Mouse (Mus musculus): ENCODE results near the gene Gm16503.
"Not testable (repeated sequence)": the region's sequence is repeated elsewhere in the genome, so short reads cannot be mapped to it uniquely, and the experiment has no call there.

The Gm16503 gene

DNA sequence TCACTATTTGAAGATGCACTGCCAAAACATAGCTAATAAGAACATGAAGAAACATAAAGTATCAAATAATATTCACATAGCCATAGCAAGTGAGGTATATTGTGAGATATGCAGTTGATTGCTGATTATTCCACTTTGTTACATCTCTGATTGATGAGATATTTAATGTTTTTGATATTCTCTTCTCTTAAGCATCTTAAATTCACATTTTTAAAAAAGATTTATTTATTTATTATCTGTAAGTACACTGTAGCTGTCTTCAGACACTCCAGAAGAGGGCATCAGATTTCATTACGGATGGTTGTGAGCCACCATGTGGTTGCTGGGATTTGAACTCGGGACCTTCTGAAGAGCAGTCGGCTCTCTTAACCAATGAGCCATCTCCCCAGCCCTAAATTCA lies at the start of gene Gm16503:
TSS of gene Gm16503 (plus strand) at position 301 of the 400 bp plus-strand sequence.
- not testable (repeated sequence) for DNase-seq

DNA sequence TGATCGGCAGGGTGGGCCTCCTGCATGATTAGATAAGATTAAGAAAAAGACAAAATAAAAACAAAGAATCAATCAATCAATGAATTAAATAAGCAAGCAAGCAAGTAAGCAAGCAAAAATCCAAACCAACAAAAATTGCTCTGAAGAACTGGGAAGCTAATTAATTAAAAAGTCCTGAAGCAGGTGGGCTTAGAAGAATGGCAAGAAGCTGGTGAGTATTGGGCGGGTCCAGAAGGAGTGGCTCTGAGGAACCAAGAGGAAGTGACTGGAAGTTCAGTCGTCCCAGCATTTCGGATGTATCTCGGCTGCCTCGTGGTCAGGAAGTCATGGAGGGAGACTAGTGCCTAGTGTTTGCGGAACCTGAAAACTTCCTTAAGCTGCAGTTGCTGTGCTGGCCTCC lies 47.9 kb upstream of the Gm16503 start, which contains the start of gene Zfp982:
TSS of gene Zfp982 (plus strand) at position 301 of the 400 bp plus-strand sequence.
- DNase-seq: not testable (repeated sequence)

- not testable (repeated sequence) for DNase-seq
Measured at GRCm38 (mm10) chr4:147498772-147499613, 41.0 kb upstream of the Gm16503 start.

DNA sequence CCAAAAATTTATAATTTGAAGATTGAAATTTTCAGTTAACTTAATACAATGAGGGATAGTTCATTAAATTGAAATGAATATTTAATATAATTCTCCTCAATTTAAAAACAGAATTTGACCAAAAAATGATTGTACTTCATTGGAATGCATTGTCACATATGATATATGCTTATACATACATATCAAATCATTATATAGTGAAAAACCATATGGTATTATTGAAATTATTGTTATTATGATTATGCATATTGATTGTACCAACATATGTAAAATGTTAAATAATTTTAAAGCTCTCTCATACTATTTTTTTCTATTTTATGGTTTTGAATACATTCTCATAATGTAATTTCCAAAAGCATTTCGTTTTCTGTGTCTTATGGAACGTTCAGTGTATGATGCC lies 30.8 kb upstream of the Gm16503 start:
- no peak for DNase-seq

DNA sequence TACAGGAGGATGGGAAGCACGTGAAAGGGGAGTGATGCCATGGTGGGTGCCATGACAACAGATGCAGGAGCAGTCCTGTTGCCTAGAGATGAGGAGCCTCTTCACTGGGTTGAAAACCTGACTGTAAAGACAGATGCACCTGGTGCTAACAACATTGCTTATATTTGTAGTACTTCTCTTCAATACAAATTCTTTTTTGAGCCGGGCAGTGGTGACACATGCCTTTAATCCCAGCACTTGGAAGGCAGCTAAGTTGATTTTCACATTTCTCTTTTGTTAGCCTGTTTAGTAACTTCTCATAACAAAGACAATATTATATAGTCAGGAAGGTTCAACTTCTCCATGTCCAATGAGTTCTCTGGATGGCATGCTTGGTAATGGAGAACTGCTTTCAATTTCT lies 21.0 kb upstream of the Gm16503 start:
- DNase-seq: no peak

- DNase-seq: no peak
Measured at GRCm38 (mm10) chr4:147520100-147520499, 19.9 kb upstream of the Gm16503 start.

DNA sequence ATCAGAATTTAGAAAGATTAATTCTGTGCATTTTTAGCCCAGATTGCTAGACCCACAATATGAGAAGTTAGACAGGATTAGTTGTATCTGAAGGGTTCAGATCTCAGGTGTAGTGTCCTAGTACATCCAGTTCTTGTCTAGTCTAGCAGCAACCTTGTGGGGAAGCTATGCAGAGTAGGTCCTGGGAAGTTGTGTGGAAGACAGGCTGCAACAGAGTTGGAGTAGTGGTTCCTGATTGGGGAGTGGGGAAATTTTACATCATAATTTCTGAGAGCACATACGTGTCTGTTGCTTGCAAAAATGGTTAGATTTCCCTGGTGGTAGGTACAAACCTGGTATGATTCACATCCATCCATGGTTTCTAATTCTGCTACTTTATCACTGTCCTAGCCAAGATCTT lies 14.9 kb upstream of the Gm16503 start:
- no peak for DNase-seq

DNA sequence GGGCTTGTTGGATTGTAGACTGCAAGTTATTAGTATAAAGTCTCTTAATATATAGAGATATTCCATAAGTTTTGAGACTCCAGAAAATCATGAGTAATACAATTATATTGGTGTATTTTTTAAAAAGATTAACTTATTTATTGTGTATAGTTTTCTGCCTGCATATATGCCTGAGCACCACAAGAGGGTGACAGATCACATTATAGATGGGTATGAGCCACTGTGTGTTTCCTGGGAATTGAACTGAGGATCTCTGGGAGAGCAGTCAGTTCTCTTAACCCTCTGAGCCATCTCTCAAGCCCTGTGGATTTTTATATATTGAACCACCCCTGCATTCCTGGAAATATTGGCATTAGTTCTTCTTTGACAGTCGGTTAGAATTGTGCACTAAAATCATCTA lies 9.7 kb upstream of the Gm16503 start:
- DNase-seq: no peak

DNA sequence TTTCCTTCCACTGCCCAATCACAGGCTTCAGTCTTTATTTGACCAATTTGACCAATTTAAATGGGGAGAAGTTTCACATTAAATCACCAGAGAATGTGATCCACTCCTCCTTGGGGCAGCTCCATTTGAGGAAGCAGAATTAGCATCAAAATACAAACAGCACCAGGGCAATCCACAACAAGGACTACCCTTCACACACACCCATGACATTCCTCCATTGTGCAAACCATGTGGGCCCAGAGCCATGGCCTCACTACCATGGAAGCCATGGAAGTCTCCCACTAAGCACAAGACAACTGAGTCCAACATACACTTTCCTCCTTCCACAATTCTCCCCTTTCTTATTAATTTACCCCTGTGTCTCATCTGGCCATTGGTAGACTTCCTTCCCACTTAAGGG lies 4.1 kb upstream of the Gm16503 start:
- DNase-seq: not testable (repeated sequence)

- no peak for DNase-seq
Measured at GRCm38 (mm10) chr4:147537702-147538101, 2.3 kb upstream of the Gm16503 start.

DNA sequence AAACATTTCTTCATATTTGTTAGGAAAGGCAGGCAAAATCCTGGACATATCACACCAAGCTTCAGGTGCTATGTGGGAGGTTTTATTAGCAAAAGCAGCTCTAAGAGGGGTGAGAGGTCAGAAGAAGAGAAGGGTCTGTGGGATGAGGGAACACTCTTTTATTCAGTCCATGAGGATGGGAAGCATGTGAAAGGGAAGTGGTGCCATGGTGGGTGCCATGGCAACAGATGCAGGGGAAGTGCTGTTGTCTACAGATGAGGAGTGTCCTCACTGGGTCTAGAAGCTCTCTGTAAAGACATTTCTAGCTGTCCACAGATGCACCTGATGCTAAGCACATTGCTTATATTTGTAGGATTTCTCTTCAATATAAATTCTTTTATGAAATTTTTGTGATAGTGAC lies 1.1 kb downstream of the Gm16503 start:
- DNase-seq: no peak

DNA sequence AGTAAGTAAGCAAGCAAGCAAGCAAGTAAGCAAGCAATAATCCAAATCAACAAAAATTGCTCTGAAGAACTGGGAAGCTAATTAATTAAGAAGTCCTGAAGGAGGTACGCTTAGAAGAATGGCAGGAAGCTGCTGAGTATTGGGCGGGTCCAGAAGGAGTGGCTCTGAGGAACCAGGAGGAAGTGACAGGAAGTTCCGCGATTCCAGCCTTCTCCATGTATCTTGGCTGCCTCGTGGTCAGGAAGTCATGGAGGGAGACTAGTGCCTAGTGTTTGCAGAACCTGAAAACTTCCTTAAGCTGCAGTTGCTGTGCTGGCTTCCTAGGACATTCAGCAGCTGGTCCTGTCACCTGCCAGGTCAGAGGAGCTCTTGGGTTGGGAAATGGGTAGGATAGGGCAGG lies 13.1 kb downstream of the Gm16503 start, which contains the start of gene Zfp985:
TSS of gene Zfp985 (plus strand) at position 207 of the 400 bp plus-strand sequence.
- DNase-seq: not testable (repeated sequence)

- DNase-seq: not testable (repeated sequence)
Measured at GRCm38 (mm10) chr4:147554361-147554760, 14.3 kb downstream of the Gm16503 start.

DNA sequence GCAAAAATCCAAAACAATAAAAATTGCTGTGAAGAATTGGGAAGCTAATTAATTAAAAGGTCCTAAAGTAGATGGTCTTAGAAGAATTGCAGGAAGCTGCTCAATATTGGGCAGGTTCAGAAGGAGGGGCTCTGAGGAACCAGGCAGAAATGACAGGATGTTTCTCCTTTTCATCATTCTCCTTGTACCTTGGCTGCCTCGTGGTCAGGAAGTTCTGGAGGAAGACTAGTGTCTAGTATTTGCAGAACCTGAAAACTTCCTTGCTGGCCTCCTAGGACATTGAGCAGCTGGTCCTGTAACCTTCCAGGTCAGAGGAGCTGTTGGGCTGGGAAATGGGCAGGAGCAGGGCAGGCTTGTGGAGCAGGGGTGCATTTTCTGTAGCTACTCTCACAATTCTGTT lies 16.9 kb downstream of the Gm16503 start:
- not testable (repeated sequence) for DNase-seq

DNA sequence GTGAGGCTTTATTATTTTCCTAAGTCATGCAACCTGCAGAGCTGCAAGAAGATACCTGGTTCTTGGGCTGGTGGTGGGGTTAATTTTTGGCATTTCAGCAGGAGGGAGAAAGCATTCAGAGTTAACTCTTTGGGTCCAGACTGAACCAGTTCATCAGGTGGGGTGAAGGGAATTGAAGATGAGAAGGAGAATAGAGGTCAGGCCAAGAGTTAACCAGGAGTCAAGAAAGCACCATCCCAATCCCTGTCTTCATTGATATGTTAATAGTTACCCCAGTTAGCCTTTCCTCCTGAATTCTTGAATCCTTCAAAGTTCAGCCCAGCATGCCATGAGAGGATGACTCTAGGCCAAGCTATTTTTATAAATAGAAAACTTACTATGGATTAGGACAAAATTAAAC lies 18.0 kb downstream of the Gm16503 start:
- DNase-seq: not testable (repeated sequence)

DNA sequence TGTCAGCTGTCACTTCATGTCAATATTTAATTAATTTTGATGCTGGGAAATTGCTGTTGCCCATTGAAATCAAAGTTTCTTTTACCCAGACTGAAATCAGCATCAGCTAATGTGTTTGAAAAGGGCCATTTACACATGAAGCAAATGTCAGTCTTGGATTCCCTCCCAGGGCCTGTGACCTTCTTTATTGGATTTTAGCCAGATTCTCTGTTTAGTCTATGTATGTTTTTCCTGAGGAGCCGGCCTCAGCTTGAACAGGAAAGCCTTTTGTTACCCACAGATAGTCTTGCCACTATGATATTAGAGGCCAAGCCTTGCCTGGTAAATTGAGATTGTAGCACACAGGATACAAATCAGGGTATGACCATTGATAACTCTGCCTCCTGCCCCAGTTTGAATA lies 19.1 kb downstream of the Gm16503 start:
- not testable (repeated sequence) for DNase-seq

DNA sequence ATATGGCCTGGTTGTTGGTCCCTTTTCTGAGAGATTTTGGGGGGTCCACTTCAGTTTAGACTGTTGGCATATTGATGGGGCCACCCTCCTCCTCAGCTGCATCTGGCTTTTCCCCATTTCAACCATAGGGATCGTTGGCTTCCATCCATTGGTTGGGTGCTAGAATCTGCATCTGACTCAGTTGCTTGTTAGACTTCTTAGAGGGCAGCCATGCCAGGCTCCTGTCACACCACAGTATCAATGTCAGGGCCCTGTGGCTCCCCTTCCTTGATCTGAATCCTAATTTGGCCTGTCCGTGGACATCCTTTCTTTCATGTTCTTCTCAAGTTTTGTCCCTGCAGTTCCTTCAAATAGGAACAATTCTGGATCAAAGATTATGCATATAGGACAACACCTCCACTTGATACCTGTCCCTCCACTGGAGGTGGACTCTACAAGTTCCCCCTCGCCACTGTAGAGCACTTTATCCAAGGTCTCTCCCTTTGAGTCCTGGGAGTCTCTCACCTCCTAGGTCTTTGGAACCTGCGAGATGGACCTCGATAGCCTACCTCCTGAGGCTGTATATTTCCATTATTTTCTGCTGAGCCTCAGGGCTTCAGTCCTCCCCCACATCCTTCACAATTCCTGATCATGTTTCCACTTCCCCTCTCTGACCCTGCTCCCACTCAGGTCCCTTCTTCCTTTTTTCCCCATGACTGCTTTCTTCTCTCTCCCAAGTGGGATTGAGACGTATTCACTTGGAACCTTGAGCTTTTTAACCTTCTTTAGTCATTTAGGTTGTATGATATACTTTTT lies 25.6 kb downstream of the Gm16503 start:
- no peak for DNase-seq

GRCm38 (mm10) chr4:147571156-147571555 lies 31.1 kb downstream of the Gm16503 start:
- DNase-seq: not testable (repeated sequence)

GRCm38 (mm10) chr4:147579371-147579770 lies 39.4 kb downstream of the Gm16503 start:
- not testable (repeated sequence) for DNase-seq

DNA sequence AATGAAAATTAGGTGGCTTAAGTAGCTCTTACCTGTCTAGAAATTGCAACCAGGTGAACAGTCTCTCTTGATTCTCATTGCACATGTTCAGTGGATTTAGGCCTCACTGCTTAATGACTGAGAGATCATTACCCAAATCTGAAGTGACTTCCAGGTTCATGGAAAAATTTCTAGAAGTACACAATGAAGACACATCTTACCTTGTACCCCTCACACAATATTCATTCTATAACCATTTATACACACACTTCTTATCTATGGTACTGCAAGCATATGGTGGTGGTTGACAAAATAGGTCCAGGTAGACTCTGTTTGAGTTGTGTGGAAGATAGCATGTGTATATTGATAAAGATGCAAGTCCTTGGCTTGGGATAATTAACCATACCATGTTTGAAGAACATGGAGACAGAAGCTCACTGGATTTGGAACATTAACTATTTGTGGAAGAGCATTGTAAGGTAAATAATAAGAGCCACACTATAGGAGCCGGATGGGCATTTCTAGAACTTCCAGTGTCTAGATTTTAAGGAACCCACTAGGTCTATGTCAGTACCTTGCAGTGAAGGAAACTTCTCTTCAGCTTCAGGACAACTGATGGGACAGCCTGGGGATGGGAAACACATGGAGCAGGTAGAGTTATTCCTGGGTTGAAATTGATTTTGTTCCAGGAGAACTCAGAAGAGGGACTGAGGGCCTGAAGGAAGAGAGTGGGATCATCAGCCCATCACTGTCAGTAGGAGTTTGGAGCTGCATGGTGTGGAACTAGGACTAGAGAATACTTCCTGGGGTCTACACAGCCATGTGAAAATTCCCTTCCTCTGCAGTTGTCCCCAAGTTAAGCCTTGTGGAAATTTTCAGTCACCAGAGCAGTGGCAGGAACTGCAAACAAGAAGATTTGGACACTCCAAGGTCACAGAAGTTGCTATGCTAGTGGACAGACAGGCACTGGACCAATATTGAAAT lies 46.8 kb downstream of the Gm16503 start:
- no peak for DNase-seq
